Mouse (Mus musculus): ENCODE results near the gene Enpp4. TPM values are rescaled to one million over a fixed set of nuclear protein-coding genes. Genes with fewer than 3 reads are reported as not detected.

The Enpp4 gene
- polyA plus RNA-seq, 1 experiment from 2014 or later = 8.5 TPM

DNA sequence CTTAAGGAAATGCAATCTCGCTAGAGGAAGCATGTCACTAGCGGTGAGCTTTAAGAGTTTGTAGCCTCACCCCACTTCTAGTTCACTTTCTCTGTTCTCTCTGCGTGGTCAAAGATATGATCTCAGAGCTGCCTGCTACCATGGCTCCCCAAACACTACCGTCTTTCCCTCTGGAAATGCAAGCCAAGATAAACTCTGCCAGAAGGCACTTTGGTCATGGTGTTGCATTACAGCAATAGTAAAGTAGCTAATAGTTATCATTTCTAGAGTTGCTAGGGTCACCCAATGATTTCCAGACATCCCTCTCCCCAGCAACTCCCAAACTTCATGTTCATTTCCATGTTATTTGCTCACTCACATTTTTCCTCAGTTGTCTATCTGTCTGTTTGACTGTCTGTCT lies 12.6 kb upstream of the Enpp4 start:
- Histone ChIP-seq H3K27me3 (ENCODE audit: control insufficient read depth, insufficient read depth, low read length) (no peaks in the 10 kb centered on the region), H3K4me3 (ENCODE audit: control insufficient read depth in 1 of 2, insufficient read depth in 1 of 2, low read depth in 1 of 2, low read length in 2 of 2) (no peak overlapping the region), H3K4me2 (ENCODE audit: low read length) (no peak overlapping the region), H3K9me3 (ENCODE audit: control insufficient read depth, low read length) (no peaks in the 10 kb centered on the region), H3K4me1 (ENCODE audit: control insufficient read depth in 2 of 2, insufficient read depth in 2 of 2, low read length in 2 of 2) (no peaks in the 10 kb centered on the region), H3K36me3 (ENCODE audit: control insufficient read depth, insufficient read depth, low read length) (no peaks in the 10 kb centered on the region), H3K9ac (ENCODE audit: low read length) (no peak overlapping the region), H3K27ac (replicated peaks in 1 of 2; ENCODE audit: control insufficient read depth in 1 of 2, insufficient read depth in 1 of 2, low read depth in 2 of 2, low read length in 2 of 2) (no peak overlapping the region)
- no peak for ATAC-seq (ENCODE audit: insufficient number of reproducible peaks, insufficient read depth, low FRiP score, low read depth)
- WGBS = 54% methylated on average over 4 of the region's 4 CpGs

DNA sequence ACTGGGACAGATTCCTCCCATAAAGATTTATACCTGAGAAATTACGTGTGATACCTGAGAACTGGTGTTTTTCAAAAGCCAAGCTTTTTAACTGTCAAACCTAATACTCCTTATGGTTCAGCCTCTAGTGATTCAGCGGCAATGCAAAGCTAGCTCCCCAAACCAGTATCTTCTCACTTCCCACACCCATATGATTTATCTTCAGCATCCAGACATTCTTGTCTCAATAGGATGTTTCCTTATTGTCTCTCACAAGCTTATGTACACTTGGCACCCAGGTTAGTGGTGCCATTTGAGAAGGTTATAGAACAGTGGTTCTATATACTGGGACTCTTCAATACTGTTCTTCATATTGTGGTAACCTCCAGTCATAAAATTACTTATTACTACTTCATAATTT lies 12.1 kb upstream of the Enpp4 start:
- ATAC-seq (ENCODE audit: insufficient number of reproducible peaks, insufficient read depth, low FRiP score, low read depth) = no peak
- Histone ChIP-seq H3K4me1 (ENCODE audit: control insufficient read depth in 2 of 2, insufficient read depth in 2 of 2, low read length in 2 of 2) (no peaks in the 10 kb centered on the region), H3K4me2 (ENCODE audit: low read length) (no peak overlapping the region), H3K27me3 (ENCODE audit: control insufficient read depth, insufficient read depth, low read length) (no peaks in the 10 kb centered on the region), H3K9me3 (ENCODE audit: control insufficient read depth, low read length) (no peaks in the 10 kb centered on the region), H3K4me3 (ENCODE audit: control insufficient read depth in 1 of 2, insufficient read depth in 1 of 2, low read depth in 1 of 2, low read length in 2 of 2) (no peak overlapping the region), H3K36me3 (ENCODE audit: control insufficient read depth, insufficient read depth, low read length) (no peaks in the 10 kb centered on the region), H3K27ac (replicated peaks in 1 of 2; ENCODE audit: control insufficient read depth in 1 of 2, insufficient read depth in 1 of 2, low read depth in 2 of 2, low read length in 2 of 2) (no peak overlapping the region), H3K9ac (ENCODE audit: low read length) (no peak overlapping the region)
- WGBS = 65% methylated on average over 2 of the region's 2 CpGs

DNA sequence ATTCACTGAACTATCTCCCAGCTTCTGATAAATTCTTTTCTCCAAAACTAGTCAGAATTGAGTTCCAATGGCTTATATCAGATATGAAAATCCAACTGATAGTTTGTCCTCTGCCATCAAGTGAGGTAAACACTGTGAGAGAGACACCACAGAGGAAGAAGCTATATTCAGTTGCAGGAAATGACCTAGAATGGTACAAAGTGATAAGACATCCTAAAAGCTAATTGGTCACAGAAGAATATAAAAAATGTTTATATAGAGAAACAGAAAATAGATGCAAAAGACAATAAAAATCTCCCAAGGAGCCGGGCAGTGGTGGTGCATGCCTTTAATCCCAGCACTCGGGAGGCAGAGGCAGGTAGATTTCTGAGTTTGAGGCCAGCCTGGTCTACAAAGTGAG lies 11.0 kb upstream of the Enpp4 start:
- H3K9me3 ChIP-seq (ENCODE audit: control insufficient read depth, low read length) = no peaks in the 10 kb centered on the region
- no peak overlapping the region for H3K4me3 ChIP-seq (ENCODE audit: control insufficient read depth in 1 of 2, insufficient read depth in 1 of 2, low read depth in 1 of 2, low read length in 2 of 2)
- 74% methylated on average over 2 of the region's 2 CpGs for WGBS

DNA sequence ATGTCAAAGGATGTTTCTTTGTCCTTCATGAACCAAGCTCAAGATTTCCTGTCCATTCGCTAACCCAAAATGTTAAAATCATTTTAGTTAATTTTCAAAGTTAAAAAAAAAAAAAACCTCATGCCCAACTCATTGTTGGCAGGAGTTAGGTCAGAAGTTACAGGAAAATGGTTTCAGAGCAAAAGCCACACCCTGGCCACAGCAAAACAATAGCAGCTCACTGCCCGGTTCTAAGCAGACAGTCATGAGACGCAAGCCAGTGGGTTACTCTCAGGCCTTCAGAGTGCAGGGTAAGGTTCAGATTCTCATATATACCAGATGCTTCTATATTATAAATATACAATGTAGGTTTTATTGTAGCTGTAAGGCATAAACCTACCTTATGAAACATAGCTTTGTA lies 2.7 kb upstream of the Enpp4 start:
- 71% methylated on average over 3 of the region's 3 CpGs for WGBS
- Histone ChIP-seq H3K4me3 (ENCODE audit: control insufficient read depth in 1 of 2, insufficient read depth in 1 of 2, low read depth in 1 of 2, low read length in 2 of 2) (no peak overlapping the region), H3K9ac (ENCODE audit: low read length) (no peak overlapping the region), H3K9me3 (ENCODE audit: control insufficient read depth, low read length) (no peaks in the 10 kb centered on the region), H3K27me3 (ENCODE audit: control insufficient read depth, insufficient read depth, low read length) (no peaks in the 10 kb centered on the region), H3K27ac (replicated peaks in 1 of 2; ENCODE audit: control insufficient read depth in 1 of 2, insufficient read depth in 1 of 2, low read depth in 2 of 2, low read length in 2 of 2) (no peak overlapping the region), H3K4me1 (ENCODE audit: control insufficient read depth in 2 of 2, insufficient read depth in 2 of 2, low read length in 2 of 2) (peaks cover 0 to 6% of the 10 kb centered on the region in 2 experiments; a peak in 1 of 4 replicates), H3K4me2 (ENCODE audit: low read length) (no peak overlapping the region), H3K36me3 (ENCODE audit: control insufficient read depth, insufficient read depth, low read length) (no peaks in the 10 kb centered on the region)
- ATAC-seq (ENCODE audit: insufficient number of reproducible peaks, insufficient read depth, low FRiP score, low read depth) = no peak

More for the DNA sequence above, 11.0 kb upstream of the Enpp4 start:
- Histone ChIP-seq H3K36me3 (ENCODE audit: control insufficient read depth, insufficient read depth, low read length) (no peaks in the 10 kb centered on the region), H3K27me3 (ENCODE audit: control insufficient read depth, insufficient read depth, low read length) (no peaks in the 10 kb centered on the region), H3K4me1 (ENCODE audit: control insufficient read depth in 2 of 2, insufficient read depth in 2 of 2, low read length in 2 of 2) (no peaks in the 10 kb centered on the region), H3K27ac (replicated peaks in 1 of 2; ENCODE audit: control insufficient read depth in 1 of 2, insufficient read depth in 1 of 2, low read depth in 2 of 2, low read length in 2 of 2) (no peak overlapping the region), H3K4me2 (ENCODE audit: low read length) (no peak overlapping the region), H3K9ac (ENCODE audit: low read length) (no peak overlapping the region)
- ATAC-seq (ENCODE audit: insufficient number of reproducible peaks, insufficient read depth, low FRiP score, low read depth) = no peak

DNA sequence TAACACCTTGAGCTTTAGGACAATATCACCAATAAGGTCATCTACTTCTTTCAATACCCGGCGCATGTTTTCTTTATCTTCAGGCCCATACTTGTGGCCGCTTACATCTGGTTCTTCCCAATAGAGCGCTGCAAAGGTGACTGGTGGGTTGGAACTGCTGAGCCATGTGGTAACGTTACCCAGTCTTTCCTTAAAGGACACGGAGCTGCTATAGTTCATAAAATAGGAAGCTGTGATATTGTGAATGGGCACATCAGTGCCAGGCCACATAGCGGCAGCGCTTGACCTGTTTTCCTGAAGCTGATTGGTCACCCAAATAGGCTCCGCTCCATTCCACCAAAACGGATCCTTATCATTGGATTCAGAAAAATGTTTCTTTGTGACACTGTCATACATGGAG lies 3.6 kb downstream of the Enpp4 start:
- 86% methylated on average over 10 of the region's 10 CpGs for WGBS
- H3K9me3 ChIP-seq (ENCODE audit: control insufficient read depth, low read length) = no peaks in the 10 kb centered on the region

DNA sequence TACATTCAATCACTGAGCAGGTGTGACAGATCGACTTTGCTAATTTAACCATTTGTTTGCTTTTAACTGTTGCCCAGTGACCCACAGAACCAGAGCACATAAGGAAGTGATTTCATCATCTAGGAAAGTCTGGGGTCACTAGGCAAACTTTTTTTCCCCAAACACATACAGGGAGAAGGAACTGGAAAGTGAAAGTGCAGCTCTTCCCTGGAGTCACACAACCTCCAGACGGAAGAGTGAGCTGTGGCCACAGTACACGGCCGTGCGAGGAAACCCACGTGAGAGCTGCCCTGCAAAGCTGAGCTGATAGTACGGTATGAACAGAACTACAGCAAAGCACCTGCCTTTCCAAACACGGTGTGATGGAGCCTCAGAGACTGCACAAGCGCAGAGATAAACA lies 4.7 kb downstream of the Enpp4 start:
- Histone ChIP-seq H3K36me3 (ENCODE audit: control insufficient read depth, insufficient read depth, low read length) (no peaks in the 10 kb centered on the region; the same call in 1 of the 2 replicates), H3K27ac (replicated peaks in 1 of 2; ENCODE audit: control insufficient read depth in 1 of 2, insufficient read depth in 1 of 2, low read depth in 2 of 2, low read length in 2 of 2) (no peak overlapping the region), H3K4me3 (ENCODE audit: control insufficient read depth in 1 of 2, insufficient read depth in 1 of 2, low read depth in 1 of 2, low read length in 2 of 2) (no peak overlapping the region), H3K9ac (ENCODE audit: low read length) (no peak overlapping the region), H3K27me3 (ENCODE audit: control insufficient read depth, insufficient read depth, low read length) (no peaks in the 10 kb centered on the region), H3K9me3 (ENCODE audit: control insufficient read depth, low read length) (no peaks in the 10 kb centered on the region), H3K4me2 (ENCODE audit: low read length) (no peak overlapping the region), H3K4me1 (ENCODE audit: control insufficient read depth in 2 of 2, insufficient read depth in 2 of 2, low read length in 2 of 2) (peaks cover 0 to 6% of the 10 kb centered on the region in 2 experiments; a peak in 1 of 4 replicates)
- no peak for ATAC-seq (ENCODE audit: insufficient number of reproducible peaks, insufficient read depth, low FRiP score, low read depth)
- WGBS = 73% methylated on average over 9 of the region's 9 CpGs

More for the DNA sequence above, 3.6 kb downstream of the Enpp4 start:
- H3K4me1 ChIP-seq (ENCODE audit: control insufficient read depth in 2 of 2, insufficient read depth in 2 of 2, low read length in 2 of 2) = peaks cover 0 to 6% of the 10 kb centered on the region in 2 experiments; a peak in 1 of 4 replicates
- no peak for ATAC-seq (ENCODE audit: insufficient number of reproducible peaks, insufficient read depth, low FRiP score, low read depth)
- H3K9ac ChIP-seq (ENCODE audit: low read length) = no peak overlapping the region
- no peak overlapping the region for H3K4me2 ChIP-seq (ENCODE audit: low read length)
- H3K4me3 ChIP-seq (ENCODE audit: control insufficient read depth in 1 of 2, insufficient read depth in 1 of 2, low read depth in 1 of 2, low read length in 2 of 2) = no peak overlapping the region
- no peaks in the 10 kb centered on the region; the same call in 1 of the 2 replicates for H3K36me3 ChIP-seq (ENCODE audit: control insufficient read depth, insufficient read depth, low read length)
- no peaks in the 10 kb centered on the region for H3K27me3 ChIP-seq (ENCODE audit: control insufficient read depth, insufficient read depth, low read length)
- H3K27ac ChIP-seq (replicated peaks in 1 of 2; ENCODE audit: control insufficient read depth in 1 of 2, insufficient read depth in 1 of 2, low read depth in 2 of 2, low read length in 2 of 2) = no peak overlapping the region

DNA sequence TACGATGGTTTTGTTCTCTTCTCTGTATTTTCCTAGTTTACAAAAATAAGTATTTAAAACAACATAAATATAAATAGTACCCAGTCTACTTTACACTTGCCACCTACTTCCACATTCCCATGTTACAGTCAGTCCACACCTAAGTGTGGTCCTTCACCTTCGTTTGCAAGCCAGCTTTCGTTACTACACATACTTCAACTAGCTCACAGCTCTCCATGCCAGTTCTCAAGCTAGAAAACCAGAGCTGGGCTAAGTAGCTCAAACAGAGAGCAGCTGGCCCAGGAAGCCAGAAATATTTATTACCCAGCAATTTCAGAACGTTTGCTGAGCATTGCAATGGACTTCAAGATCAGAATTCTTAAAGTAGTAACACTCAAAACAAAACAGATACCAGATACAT lies 5.1 kb downstream of the Enpp4 start:
- no peaks in the 10 kb centered on the region for H3K27me3 ChIP-seq (ENCODE audit: control insufficient read depth, insufficient read depth, low read length)
- no peak for ATAC-seq (ENCODE audit: insufficient number of reproducible peaks, insufficient read depth, low FRiP score, low read depth)
- H3K4me2 ChIP-seq (ENCODE audit: low read length) = no peak overlapping the region
- 76% methylated on average over 4 of the region's 4 CpGs for WGBS
- H3K9me3 ChIP-seq (ENCODE audit: control insufficient read depth, low read length) = no peaks in the 10 kb centered on the region
- H3K4me3 ChIP-seq (ENCODE audit: control insufficient read depth in 1 of 2, insufficient read depth in 1 of 2, low read depth in 1 of 2, low read length in 2 of 2) = no peak overlapping the region
- H3K27ac ChIP-seq (replicated peaks in 1 of 2; ENCODE audit: control insufficient read depth in 1 of 2, insufficient read depth in 1 of 2, low read depth in 2 of 2, low read length in 2 of 2) = no peak overlapping the region
- peaks cover 0 to 6% of the 10 kb centered on the region in 2 experiments; a peak in 1 of 4 replicates for H3K4me1 ChIP-seq (ENCODE audit: control insufficient read depth in 2 of 2, insufficient read depth in 2 of 2, low read length in 2 of 2)
- no peak overlapping the region for H3K9ac ChIP-seq (ENCODE audit: low read length)
- H3K36me3 ChIP-seq (ENCODE audit: control insufficient read depth, insufficient read depth, low read length) = no peaks in the 10 kb centered on the region; the same call in 1 of the 2 replicates

DNA sequence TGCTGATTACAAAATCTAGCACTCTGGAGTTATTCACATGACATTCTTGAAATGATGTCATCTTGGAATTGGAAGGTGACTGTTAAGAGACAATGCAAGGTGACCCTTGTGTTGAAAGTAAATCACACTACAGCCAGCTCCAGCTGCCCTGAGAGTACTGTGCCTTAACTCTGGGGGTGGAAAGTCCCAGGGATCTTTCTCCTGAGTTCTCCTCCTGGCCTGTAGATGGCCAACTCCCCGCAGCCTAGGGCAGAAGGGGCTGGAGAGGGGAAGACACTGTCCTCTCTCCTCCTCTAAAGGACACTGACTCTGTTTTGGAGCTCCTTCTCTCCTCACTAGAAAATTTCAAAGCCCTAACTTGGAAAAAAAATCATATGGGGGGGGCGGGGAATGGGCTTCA lies 14.1 kb downstream of the Enpp4 start:
- no peaks in the 10 kb centered on the region for H3K9me3 ChIP-seq (ENCODE audit: control insufficient read depth, low read length)
- no peaks in the 10 kb centered on the region for H3K4me1 ChIP-seq (ENCODE audit: control insufficient read depth in 2 of 2, insufficient read depth in 2 of 2, low read length in 2 of 2)
- ATAC-seq (ENCODE audit: insufficient number of reproducible peaks, insufficient read depth, low FRiP score, low read depth) = no peak
- WGBS = 31% methylated on average over 2 of the region's 2 CpGs
- no peak overlapping the region for H3K9ac ChIP-seq (ENCODE audit: low read length)
- no peak overlapping the region for H3K4me3 ChIP-seq (ENCODE audit: control insufficient read depth in 1 of 2, insufficient read depth in 1 of 2, low read depth in 1 of 2, low read length in 2 of 2)
- H3K27me3 ChIP-seq (ENCODE audit: control insufficient read depth, insufficient read depth, low read length) = no peaks in the 10 kb centered on the region
- no peaks in the 10 kb centered on the region for H3K36me3 ChIP-seq (ENCODE audit: control insufficient read depth, insufficient read depth, low read length)
- no peak overlapping the region for H3K4me2 ChIP-seq (ENCODE audit: low read length)
- no peak overlapping the region for H3K27ac ChIP-seq (replicated peaks in 1 of 2; ENCODE audit: control insufficient read depth in 1 of 2, insufficient read depth in 1 of 2, low read depth in 2 of 2, low read length in 2 of 2)
